Mouse (Mus musculus) heart, adult 2 months (tissue): Measurements from ENCODE around the gene Atg16l2. TPM values are rescaled to one million over a fixed set of nuclear protein-coding genes. Genes with fewer than 3 reads are reported as not detected.
A peak's percentile ranks its signal among the peaks of the same experiment; 100 is the strongest.

Experiments used
- DNase-seq, 2 experiments: peaks; one replicate each; pipeline ENCODE4 v3.0.0; 2021
- H3K27ac ChIP-seq: fragments of 200-600 bp; 2 replicates; pipeline ENCODE4 v1.8.1; 2022
- H3K27me3 ChIP-seq: fragments of 200-500 bp; 2 replicates; pipeline ENCODE4 v1.6.1; 2012; ENCODE audit warnings: mild to moderate bottlenecking, low read length, inconsistent platforms, mixed read lengths; ENCODE audit not compliant: control insufficient read depth, insufficient read depth
- H3K36me3 ChIP-seq: fragments of 200-500 bp; 2 replicates; pipeline ENCODE4 v1.6.1; 2012; ENCODE audit warnings: low read length, inconsistent platforms; ENCODE audit not compliant: control insufficient read depth, insufficient read depth
- H3K4me1 ChIP-seq: fragments of 200-500 bp; 2 replicates; pipeline ENCODE4 v1.6.1; 2011; ENCODE audit warnings: low read length; ENCODE audit not compliant: control insufficient read depth, insufficient read depth
- H3K4me3 ChIP-seq: fragments of 200-600 bp; 2 replicates; pipeline ENCODE4 v1.8.1; 2022
- H3K79me2 ChIP-seq: fragments of 200-500 bp; replicated peaks from 2 replicates; pipeline ENCODE4 v1.6.1; 2012; ENCODE audit warnings: mild to moderate bottlenecking, inconsistent platforms, low read length, moderate library complexity, mixed read lengths; ENCODE audit not compliant: control insufficient read depth, insufficient read depth
- H3K9ac ChIP-seq: fragments of 200-500 bp; 2 replicates; pipeline ENCODE4 v1.6.1; 2012; ENCODE audit warnings: low read depth, mild to moderate bottlenecking, control low read depth, inconsistent platforms, low read length, mixed read lengths
- CTCF ChIP-seq: fragments of 200-600 bp; IDR thresholded peaks from 2 replicates; pipeline ENCODE4 v1.8.1; 2022; ENCODE audit warnings: antibody characterized with exemption, mild to moderate bottlenecking, moderate library complexity
- EP300 ChIP-seq: fragments of 200-500 bp; IDR thresholded peaks from 2 replicates; pipeline ENCODE4 v1.6.1; 2011; ENCODE audit warnings: low read depth, low read length, control low read depth; ENCODE audit not compliant: insufficient read depth
- POLR2A ChIP-seq: fragments of 200-500 bp; IDR thresholded peaks from 2 replicates; pipeline ENCODE4 v1.6.1; 2011; ENCODE audit warnings: mild to moderate bottlenecking, low read depth, low read length, control low read depth; ENCODE audit not compliant: insufficient read depth
- WGBS: fragments of 180-500 bp; shearing (Covaris S2); methylation state at CpG from one replicate; pipeline ENCODE4 v1.1.7; 2018; 5-methylcytosine and 5-hydroxymethylcytosine counted together
- intact Hi-C: fragments of 180-260 bp; cut with DNase I; formaldehyde crosslinking; loops from one replicate; pipeline ENCODE4 v1.15.1; 2025
- polyA plus RNA-seq: library from polyadenylated mRNA; depleted of rRNA; stranded (reverse); fragments of >200 nt; gene quantifications from 2 replicates; pipeline ENCODE4 v1.2.3, GENCODE M21; 2012
- total RNA-seq, 2 experiments: library from RNA; stranded (reverse); gene quantifications; 2 replicates each; pipeline ENCODE4 v1.2.3; 2021

Atg16l2 gene
- total and polyA plus RNA-seq, 3 experiments: 7.8 to 22.8 (median 8.9) TPM

DNA sequence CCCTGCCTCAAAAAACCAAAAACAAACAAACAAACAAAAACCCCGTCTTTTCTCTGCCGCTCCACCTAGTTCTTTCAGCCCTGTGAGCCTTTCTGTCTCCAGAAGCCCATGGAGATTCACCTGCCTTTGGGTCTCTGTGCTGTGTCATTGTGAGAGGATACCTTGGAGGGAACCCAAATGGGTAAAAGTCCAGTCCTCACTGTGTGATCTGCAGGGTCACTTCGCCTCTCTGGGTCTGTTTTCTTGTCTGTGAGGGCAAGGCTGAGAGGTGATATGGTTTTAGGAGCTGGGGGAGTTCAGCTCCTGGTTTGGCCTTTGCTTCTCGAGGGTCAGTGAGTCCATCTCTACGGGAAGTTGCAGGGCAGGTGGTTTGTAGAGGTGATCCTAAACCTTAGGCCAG, 24.0 kb upstream of the Atg16l2 start:
- no peak for TF ChIP-seq EP300
- TF ChIP-seq POLR2A: no peak
- TF ChIP-seq CTCF: no peak
- no peak for DNase-seq
- H3K4me3 ChIP-seq: no peak overlapping the region
- H3K36me3 ChIP-seq: no peaks in the 10 kb centered on the region
- peaks cover 3% of the 10 kb centered on the region; the same call in 1 of the 2 replicates for H3K4me1 ChIP-seq
- H3K9ac ChIP-seq: no peak overlapping the region
- intact Hi-C loops: no loop called here
- 91% methylated on average over 5 of the region's 5 CpGs for WGBS
- H3K27me3 ChIP-seq: no peaks in the 10 kb centered on the region
- no peak overlapping the region for H3K27ac ChIP-seq
- H3K79me2 ChIP-seq: no peaks in the 10 kb centered on the region

DNA sequence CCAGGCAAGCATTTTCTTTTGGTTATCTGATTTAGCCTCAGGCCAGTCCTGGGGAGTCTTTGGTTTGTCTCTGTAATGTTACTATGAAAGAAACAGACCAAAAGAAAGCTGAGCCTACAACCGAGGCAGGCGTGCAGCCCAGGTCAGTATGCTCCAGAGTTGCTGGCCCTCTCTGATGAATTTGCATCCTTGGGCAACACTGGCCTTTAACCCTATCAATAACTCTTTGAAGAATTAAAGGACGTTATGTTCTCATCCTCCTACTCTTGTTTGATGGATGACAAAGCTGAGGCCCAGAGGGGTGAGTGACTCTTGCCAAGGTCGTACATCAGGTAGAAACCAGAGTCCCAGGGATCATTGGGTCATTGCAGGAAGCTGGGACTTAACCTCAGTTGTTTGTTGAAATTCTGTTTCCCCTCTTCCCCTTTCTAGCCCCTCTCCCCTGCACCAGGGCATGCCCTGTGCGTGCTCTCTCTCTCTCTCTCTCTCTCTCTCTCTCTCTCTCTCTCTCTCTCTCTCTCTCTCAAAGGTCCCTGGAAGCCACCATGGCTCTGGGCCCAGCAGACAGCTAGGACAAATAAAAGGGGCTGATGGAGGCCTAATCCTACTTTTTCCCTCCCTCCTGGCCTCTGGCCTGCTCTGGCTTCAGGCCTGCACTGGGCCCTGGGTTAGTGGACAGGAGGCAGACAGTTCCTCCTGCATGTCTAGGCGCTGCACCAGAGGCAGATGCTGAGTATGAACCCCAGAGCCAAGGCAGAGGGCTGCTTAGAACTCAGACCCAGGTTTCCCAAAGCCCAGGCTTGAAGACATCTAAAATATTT, 22.3 kb upstream of the Atg16l2 start:
- H3K4me1 ChIP-seq: peaks cover 3% of the 10 kb centered on the region; the same call in 1 of the 2 replicates
- H3K79me2 ChIP-seq: no peaks in the 10 kb centered on the region
- intact Hi-C loops: no loop called here
- H3K27me3 ChIP-seq: no peaks in the 10 kb centered on the region
- H3K36me3 ChIP-seq: no peaks in the 10 kb centered on the region
- TF ChIP-seq CTCF (no peak), EP300 (no peak), POLR2A (no peak)
- WGBS: 78% methylated on average over 6 of the region's 6 CpGs
- H3K27ac ChIP-seq: no peak overlapping the region
- no peak overlapping the region for H3K9ac ChIP-seq
- H3K4me3 ChIP-seq: no peak overlapping the region
- peak in 1 of 2 experiments; percentile 25 for DNase-seq

DNA sequence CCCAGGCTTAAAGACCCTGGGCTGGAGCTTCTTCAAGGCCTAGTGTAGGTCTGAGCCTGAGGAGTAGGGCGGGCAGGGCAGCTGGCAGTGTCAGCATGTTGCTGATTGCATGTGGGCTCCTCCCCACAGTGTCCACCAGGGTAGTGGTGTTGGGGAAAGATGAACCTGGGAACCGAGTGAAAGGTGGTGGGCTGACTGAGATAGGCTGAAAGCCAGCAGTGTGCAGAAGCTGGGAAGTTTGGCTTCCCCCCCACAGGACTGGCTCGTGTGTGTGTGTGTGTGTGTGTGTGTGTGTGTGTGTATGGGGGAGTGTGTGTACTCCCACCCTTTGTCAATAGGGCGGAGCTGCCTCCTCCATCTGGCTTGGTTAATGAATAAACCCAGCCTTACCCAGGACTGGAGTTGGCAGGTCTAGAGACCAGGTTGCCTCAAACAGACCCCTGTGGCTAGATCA, 21.1 kb upstream of the Atg16l2 start:
- H3K9ac ChIP-seq: no peak overlapping the region
- intact Hi-C loops: no loop called here
- no peak overlapping the region for H3K4me3 ChIP-seq

DNA sequence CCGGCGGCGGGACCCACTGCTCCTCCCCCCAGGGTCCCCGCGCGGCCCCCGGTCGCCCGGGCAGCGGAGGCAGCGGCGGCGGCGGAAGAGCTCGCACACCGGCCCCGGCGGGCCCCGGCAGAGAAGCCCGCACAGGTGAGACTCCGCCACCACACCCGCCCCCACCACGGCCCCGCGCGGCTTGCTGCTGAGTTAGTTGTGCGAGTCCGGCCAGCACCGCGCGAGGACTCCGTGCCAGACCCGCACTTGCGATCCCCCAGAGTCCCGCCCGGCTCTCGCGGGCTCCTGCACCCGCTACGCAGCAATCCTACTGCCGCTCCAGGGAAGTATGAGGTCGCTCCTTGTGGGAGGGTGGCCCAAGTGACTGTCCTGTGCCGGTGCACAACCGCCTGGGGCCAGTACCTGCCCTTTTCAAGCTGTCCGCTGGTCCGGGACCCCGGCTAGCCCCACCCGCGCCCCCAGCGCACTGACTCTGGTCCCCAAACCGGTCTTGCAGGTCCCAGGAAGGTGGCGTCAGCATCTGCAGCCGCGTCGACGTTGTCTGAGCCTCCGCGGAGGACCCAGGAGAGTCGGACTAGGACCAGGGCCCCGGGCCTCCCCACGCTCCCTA, 19.3 kb upstream of the Atg16l2 start:
- intact Hi-C loops: no loop called here
- 9% methylated on average over 59 of the region's 61 CpGs for WGBS
- no peak for TF ChIP-seq EP300
- TF ChIP-seq CTCF: no peak
- no peak for TF ChIP-seq POLR2A
- no peaks in the 10 kb centered on the region for H3K79me2 ChIP-seq
- DNase-seq: peak; percentile 28 to 59
- no peaks in the 10 kb centered on the region for H3K27me3 ChIP-seq
- H3K27ac ChIP-seq: peak overlapping the region; percentile 34; the same call in 1 of the 2 replicates
- H3K4me1 ChIP-seq: no peaks in the 10 kb centered on the region
- H3K4me3 ChIP-seq: peak overlapping the region; percentile 62
- peak overlapping the region; percentile 86 for H3K9ac ChIP-seq
- no peaks in the 10 kb centered on the region for H3K36me3 ChIP-seq

More for the DNA sequence above, 21.1 kb upstream of the Atg16l2 start:
- no peaks in the 10 kb centered on the region for H3K79me2 ChIP-seq
- no peak overlapping the region for H3K27ac ChIP-seq
- WGBS: 81% methylated on average over 4 of the region's 4 CpGs
- TF ChIP-seq EP300 (no peak), POLR2A (no peak), CTCF (no peak)
- H3K4me1 ChIP-seq: no peaks in the 10 kb centered on the region
- no peak for DNase-seq
- no peaks in the 10 kb centered on the region for H3K27me3 ChIP-seq
- H3K36me3 ChIP-seq: no peaks in the 10 kb centered on the region

DNA sequence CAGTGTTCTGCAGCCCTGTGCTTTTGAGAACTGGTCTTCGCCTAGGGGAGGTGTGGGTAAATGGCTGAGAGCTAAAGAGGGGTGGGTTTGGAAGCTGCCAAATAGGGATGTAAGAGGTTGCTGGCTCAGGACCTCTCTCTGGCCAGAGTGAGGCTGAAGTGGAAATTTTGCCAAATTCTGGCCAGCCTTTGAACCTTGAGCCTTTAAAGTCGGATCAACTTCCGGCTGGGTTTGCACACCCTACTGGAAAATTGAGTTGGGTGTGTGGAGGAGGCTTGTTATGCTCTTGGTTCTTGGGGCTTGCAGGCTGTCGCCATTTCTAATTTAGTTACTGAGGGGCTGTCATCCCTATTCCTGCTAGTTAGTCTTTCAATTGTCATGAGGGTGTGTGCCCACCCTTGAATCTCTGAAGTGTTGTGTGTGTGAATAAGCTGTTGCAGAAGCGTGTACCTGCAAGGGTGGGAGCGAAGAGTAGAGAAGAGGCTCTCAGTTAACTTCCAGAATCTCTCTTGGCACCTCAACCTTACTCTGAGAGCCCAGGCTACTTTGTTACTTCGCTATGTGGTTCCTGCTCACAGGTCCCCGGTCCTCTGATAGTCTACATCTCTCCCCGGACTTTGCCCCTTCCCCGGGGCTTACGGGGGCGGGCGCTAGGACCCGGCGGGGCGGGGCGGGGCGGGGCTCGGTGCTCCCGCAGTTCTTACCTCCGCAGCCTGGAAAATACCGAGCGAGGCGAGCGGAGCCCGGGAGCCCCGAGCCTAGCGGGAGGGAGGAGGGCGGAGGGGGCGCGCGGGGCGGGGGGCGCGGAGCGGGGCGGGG, 18.6 kb upstream of the Atg16l2 start:
- TF ChIP-seq EP300 (no peak), POLR2A (no peak), CTCF (no peak)
- H3K36me3 ChIP-seq: no peaks in the 10 kb centered on the region
- no peak overlapping the region for H3K27ac ChIP-seq
- no peaks in the 10 kb centered on the region for H3K79me2 ChIP-seq
- no peak overlapping the region; the same call in 1 of the 2 replicates for H3K9ac ChIP-seq
- intact Hi-C loops: no loop called here
- peak; percentile 48 to 51 for DNase-seq
- no peaks in the 10 kb centered on the region for H3K4me1 ChIP-seq
- no peaks in the 10 kb centered on the region for H3K27me3 ChIP-seq
- WGBS: 8% methylated on average over 25 of the region's 37 CpGs
- peak overlapping the region; percentile 62 for H3K4me3 ChIP-seq
